Mouse (Mus musculus) NIH3T3 (cell line): ENCODE measurements around the gene Celf2.
A peak's percentile ranks its signal among the peaks of the same experiment; 100 is the strongest.

Source experiments
- DNase-seq: peaks from one replicate; pipeline ENCODE4 v3.0.0-alpha.2; 2012; ENCODE audit warnings: low read depth

Gene Celf2

DNA sequence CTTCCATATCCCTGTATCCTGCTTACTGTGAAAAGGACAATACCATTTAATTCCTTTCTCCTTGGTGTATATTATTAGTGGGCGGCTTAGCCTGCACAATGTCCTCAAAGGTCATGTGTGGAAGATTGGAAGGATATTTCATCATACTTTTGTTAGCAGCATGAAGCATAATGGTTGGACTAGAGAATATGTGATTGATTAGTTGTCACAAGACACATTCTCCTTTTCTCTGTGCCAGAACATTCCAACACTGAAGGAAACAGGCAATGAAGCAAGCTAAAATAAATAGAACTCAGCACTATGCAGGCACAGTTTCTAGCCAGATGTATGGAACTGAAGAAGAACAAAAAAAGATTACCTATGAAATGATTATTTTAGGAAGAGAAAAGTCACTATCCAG is 482.6 kb downstream of the Celf2 start:
- peak; percentile 31 for DNase-seq

DNA sequence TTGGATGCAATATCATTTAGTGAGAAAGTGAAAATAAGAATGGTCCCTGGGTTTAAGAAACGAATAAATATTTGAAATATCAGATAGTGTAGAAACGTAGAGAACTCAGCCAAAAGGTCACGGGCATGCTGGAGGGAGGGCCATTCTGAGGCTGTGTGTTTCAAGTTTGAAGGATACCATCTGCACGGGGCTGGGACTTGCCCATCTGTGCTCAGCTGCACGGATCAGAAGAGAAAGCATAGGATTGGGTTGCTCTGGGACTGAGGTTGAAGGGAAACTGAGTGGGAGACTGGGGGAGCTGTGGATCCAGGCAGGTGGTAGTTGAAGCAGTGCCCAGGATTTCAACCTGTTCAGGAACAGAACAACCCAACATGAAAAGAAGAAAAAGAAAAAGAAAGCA is 483.8 kb downstream of the Celf2 start:
- DNase-seq, result no peak

DNA sequence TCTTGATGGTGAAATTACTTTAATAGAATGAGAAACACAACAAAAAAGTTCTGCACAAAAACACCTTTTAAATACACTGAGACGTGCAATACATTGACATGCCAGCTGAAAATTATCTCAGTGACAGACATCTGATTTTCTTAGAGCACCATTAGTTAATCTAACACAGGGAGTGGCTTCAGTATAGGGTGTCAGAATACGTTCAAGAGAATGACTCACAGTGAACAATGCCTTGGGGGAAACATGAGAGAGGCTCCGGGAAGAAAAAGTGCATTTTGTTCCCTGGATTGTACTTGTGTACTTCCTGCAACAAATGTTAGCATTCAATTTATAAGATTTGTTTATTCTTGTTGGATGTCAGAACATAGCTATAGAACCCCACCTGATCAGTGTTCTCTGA is 487.2 kb downstream of the Celf2 start:
- DNase-seq, result peak; percentile 45

DNA sequence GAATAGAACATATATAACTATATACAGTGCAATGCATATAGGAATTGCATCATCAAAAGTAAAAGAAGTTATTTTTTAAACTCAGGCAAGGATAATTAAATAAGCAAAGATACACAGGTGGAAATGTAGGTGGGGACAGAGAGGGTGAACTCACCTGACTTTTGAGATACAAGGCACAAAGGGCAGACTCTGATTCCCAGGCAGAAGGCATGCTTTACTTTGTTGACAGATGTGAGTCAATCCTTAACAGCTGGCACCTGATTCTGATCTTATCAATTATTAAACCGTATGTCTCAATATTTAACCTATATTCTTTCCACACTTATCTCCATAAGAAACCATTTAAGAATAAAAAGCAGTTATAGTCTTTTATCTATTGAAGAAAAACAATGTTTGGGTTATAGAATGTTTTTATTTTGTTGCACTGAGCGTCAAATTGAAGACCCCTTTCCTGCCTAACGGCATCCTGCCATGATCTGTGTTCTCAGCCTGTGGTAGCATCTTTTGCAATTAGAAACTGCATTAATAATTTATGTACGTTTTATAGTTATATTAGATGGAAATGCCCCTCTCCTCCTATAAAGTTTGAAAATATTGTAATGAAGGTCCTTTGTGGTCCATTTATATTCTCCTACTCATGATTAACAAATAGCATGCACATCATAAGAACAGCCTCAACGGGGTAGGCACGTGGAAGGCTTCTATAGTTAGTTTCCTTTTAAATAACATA is 491.8 kb downstream of the Celf2 start:
- DNase-seq, result no peak

DNA sequence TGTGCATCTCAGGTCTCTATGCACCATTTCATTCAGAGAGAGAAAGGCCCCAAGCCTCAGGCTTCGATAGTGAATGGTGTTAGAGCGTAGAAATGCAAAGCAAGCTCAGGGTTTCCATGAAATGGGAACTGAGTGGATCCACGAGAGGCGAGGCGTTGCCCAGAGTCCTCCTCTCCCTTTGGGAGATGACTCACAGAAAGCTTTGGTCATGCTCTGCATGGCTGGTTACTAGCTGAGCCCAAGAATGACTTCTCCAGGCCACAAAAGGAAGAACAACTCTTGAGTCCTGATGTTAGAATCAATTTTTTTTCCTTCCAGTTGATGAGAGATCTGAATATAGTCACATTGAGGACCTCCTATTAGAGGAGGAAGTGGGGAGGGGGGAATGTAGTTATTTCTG is 496.2 kb downstream of the Celf2 start:
- DNase-seq, result peak; percentile 49

DNA sequence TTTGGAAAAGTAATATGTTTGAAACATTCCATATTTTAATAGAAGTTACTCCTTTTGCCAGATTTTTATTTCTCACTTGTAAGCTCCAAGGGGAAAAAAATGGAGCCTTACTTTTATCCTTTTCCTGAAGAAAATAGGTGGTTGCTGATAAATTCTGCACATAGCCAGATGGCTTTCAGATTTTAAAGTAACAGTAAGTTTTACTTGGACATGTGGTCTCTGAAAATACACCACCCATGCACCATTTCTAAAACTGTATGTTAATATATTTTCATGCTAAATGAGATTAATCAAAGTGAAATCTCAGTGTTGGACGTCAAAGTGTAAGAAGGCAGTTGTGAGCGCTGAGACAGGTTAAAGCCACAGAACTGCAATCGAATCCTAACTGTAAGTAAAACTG is 502.5 kb downstream of the Celf2 start:
- DNase-seq, result no peak

DNA sequence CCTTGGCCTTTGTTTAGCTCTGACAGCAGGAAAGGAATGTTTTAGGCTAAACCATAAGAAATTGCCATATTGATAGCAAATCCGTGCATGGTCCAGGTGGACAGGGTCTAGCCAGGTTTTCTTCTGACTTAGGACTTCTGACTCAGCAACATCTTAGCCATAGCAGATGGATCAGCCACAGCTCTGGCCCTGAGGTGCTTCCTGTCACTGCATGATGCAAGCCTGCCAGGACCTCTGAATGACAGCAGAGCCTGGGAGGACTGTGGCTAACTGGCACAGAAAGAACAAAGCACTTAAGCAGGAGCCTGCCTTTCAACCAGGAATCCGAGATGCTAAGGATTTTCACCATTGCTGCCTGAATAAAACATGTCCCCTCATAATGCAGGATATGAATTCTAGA is 507.4 kb downstream of the Celf2 start:
- DNase-seq, result no peak

DNA sequence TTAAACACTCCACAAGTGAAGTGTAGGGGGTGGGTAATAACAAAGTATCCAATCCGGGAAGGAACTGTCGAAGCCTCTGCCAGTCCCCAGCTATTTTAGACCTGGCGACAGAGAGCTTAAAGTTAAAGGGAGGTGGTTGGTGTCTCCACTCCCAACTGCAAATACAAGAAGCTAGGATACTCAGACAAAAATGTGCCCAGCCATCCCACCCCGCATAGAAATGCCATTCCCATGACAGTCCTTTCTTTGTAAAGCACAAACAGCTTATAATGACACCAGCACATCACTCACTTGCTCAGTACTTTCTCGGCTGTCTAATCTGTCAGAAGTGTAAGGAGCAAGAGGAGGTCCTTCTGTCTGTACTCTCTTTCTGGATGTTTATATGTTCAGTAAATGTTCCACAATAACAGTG is 518.3 kb downstream of the Celf2 start:
- no peak for DNase-seq

DNA sequence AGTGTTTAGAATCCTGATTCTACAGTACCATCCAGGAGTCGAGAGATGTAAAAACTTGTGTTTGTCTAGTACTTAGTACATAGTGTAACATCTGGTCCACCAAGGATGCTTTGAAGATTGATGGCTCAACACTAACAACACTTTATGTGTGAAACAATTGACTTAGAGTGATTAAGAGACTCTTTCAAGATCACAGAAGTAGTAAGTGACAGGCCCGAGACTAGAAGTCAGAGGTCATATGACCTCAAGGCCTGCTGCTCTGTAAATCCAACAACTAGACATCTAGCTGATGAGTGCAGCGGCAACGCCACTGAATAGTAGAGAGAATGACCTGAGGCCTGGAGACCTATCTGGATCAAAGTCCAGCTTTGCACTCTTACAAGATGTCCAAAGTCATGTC is 523.7 kb downstream of the Celf2 start:
- DNase-seq, result no peak

DNA sequence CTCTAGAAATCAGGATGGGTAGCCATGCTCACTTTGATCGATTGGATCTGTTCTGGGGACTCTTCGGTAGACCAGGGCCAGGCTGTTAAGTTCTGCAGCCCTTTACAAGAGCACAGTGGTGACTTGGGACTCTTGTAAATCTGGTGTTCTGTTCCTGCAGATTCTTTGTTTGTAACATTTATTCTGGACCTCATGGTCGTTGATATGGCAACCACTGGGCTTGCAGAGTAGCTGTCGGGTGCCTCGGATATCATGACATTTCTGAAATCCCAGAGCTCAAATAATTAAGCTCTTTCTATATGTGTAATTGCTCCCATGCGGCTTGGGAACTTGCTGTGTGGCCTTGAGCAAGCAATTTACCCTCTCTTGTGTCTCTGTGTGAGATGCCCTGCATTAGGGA is 525.5 kb downstream of the Celf2 start:
- DNase-seq, result no peak

DNA sequence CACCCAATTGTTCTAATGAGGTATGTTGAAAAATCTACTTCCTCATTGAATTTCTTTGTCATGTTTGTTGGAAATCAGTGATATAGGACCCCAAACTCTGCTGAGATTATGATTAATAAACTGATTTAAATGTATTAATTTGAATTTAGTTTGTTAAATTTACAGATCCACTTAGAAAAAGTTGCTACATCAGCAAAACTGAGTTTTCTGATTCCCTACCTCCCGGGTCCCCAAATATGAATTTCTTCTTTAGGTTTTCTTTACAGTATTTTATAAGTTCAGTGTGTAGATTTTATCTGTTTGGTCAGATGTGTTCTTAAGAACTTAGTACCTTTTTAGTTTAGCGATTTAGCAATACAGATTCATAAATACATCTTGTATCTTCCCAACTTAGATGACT is 533.1 kb downstream of the Celf2 start:
- no peak for DNase-seq

DNA sequence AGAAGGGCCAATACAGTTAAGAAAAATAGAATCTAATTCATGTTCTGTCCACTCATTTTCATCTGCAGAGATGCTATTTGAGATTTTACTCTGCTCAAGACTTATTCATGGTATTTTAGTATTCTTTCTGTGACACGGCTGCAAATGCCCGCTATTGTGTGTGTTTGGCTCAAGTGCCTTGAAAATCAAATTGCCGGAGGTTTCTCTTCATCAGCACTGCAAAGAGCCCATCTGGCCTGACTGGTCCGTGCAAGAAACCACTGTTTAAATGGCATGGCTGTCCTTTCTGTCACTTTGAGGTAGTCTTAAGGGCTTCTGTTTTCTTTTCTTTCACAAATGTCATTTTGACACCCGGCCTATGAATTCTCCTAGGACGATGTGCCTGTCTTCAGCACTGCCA is 540.1 kb downstream of the Celf2 start:
- DNase-seq, result no peak

DNA sequence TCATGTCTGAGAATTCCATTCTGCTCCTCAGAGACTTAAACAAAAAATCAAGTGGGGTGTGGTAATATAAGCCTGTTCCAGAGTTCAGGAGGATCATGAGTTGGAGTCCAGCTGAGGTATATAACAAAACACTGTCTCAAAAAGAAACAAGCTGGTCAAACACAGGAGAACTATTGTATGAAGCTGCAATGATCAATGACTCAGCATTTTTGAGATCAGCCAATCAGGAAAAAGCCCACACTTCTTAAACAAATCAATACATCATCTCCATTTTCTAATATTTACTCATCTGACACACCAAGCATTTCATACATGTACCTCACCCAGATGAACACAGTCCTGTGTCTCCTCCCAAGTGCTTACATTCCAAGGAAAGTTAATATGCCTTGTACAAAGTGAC is 544.1 kb downstream of the Celf2 start:
- peak; percentile 15 for DNase-seq

DNA sequence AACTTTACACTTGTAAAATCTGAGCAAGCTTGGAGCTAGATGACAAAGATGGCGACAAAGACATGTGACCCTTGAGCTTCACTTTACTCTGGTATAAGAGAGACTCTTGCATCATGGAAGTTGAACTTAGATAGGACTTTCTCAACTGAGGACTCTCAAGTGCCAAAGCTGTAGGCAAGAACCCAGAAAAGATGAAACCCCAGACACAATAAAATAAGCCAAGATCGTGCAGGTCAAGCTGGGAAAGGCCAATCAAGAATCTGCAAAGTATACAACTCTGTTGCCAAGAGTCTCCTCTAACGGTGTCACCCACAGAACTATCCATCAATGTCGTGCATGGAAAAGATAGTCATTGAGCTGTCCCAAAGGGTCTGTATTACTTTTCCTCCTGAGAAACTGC is 558.7 kb downstream of the Celf2 start:
- no peak for DNase-seq

DNA sequence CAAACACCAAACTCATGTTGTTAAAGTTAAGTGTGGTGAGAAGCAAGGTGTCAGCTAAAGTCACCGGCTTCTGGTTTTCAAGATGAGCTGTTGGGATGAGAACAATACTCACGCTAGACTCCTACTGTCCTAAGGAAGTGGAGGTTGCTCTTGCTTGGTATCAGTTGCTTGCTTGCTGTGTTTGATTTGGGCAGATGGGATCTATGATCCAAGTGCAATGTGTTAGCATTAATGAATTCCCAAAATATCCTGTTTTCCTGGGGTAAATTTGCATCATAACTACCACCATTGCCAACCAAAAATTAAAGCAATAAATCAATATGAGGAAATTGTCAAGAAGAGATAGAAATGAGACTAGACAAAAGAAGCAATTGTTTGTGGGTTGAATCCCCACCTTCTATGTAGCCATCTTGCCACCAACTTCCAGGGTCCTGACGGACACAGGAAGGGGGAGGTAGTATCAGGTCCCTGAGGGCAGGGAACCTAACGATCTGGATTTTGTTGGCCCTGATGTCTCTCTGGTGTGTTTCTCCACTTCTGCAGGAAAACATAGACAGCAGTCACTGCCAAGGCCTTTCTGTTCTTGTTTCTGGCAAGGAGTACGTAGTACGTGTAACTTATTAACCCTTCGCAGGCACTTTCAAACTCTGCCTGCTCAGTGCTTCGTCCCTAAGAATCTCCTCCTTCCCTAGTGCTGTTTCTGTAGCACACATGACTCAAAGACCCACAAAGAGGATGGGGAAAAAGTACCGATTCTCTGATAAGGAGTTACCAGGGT is 563.5 kb downstream of the Celf2 start:
- DNase-seq, result no peak

DNA sequence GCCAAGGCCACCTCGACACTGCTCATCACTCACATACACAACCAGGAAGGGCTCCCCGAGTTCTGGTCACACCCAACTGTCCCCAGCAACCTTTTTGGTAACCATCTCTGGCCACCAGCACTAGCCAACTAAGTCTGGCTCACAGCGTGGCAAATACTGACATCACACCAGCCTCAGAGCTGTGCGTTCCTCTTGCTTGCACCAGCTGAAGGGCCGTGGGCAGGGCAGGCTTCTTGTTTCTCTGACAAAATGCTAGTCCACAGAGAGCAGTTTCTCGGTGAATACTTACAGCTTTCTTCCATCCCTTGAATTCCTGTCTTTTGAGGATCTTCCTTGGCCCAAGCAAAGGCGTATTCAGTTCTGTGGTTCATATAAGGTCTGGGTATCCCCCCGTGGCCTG is 565.7 kb downstream of the Celf2 start:
- DNase-seq, result no peak

DNA sequence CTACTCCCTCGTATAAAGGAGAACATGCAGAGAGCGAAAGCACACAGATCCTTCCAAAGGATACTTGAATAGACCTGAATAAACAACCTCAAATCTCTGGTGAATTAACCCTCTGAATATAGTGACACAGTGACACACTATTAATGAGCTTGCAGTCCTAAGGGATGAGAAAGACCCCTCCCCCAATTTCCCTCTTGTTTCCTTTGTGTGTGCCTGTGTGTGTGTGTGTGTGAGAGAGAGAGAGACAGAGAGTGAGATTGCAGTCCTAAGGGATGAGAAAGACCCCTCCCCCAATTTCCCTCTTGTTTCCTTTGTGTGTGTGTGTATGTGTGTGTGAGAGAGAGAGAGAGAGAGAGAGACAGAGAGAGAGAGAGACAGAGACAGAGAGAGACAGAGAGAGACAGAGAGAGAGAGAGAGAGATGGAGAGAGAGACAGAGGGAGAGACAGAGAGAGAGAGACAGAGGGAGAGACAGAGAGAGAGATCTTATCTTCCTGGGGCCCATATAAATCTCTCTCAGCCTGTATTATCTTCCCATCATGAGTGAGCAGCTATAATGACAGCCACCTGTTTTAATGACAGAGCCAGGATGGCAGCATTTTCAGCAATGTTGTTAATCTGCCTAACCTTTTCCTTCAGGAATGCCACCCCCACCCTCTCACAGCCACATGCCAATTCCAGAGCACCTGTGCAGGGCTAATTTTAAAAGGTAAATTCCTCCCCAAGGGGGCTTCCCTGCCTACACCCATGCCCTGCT is 566.5 kb downstream of the Celf2 start:
- no peak for DNase-seq

DNA sequence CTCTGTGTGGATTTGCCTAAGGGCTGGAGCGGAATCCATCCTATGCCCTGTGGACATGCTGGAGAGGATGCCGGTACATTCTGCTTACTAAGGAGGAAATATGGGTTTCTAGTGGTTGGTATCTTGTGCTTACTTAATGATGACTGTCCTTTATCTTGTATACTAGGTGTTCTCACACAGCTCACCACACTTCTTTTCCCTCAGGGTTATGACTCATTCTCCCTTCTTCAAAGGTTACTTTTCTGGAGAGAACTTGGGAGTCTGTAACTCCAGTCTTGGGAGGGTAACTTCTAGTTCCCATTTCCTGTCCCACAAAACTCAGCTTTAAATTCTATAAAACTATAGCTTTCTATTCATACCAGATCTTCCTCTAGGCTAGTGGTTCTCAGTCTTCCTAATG is 570.2 kb downstream of the Celf2 start:
- DNase-seq, result peak; percentile 22

DNA sequence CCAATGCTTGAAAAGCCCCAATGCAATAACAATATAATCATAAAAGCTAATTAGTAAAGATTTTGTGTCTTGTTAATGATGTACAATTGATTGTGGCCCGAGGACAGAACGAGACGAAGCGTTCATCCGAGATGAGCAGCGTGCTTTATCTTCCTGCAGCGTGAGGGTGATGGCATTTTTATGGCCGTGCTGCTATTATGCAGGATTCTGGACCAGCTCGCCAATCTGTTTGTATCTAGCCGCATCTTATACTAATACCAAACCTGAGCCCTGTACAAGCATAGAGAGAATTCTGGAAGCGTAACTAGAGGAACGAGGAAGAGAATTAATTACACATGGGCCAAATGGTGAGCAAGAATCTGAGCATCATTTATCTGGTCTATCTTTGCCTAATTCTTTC is 576.2 kb downstream of the Celf2 start:
- DNase-seq, result no peak

DNA sequence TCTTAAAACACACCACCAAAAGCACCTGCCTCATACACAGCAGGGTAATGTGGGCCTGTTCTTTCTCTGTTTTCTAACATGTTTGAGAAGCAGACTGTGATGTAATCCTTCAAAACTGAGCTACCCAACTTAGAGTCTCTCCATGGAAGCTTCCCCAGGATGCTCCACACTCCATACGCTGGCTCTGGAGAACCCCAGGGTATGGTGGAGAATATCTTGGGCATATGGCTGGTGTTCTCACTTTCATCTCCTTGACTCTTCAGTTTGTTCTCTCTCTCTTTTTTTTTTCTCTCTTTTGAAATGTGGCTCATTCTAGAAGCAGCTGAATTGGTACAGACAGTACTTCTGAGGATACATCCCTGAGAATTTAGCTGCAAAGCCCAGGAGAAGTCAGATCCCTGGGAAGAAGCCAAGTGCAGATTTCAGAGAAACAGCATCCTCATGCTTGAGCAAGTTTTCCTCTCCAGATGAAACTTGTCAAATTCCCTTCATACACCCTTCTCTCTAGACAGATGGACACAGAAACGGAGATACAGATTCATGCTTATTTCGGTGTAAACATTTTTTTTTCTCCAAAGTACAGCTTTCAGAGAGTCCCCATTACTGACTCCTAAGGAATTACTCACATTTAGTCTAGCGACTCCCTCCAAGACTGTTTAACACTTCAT is 581.5 kb downstream of the Celf2 start:
- no peak for DNase-seq

DNA sequence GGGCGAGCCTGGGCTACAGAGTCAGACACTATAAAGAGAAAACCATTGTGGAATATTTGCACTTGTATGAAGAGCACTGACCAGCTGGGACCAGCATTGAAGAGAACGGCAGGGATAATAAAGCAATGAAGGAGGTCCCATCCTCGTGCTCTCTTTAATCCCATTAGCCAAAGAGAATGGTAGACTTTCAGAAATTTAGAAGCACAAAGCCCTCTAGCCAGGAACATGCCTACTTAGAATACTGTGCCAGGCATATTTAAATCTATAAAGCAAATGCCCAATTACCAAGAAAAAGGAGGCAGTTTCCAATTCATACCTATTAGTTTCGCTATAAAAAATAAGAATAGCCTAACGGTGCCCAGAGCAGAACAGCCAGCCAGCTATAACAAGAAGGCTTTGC is 583.9 kb downstream of the Celf2 start:
- no peak for DNase-seq

DNA sequence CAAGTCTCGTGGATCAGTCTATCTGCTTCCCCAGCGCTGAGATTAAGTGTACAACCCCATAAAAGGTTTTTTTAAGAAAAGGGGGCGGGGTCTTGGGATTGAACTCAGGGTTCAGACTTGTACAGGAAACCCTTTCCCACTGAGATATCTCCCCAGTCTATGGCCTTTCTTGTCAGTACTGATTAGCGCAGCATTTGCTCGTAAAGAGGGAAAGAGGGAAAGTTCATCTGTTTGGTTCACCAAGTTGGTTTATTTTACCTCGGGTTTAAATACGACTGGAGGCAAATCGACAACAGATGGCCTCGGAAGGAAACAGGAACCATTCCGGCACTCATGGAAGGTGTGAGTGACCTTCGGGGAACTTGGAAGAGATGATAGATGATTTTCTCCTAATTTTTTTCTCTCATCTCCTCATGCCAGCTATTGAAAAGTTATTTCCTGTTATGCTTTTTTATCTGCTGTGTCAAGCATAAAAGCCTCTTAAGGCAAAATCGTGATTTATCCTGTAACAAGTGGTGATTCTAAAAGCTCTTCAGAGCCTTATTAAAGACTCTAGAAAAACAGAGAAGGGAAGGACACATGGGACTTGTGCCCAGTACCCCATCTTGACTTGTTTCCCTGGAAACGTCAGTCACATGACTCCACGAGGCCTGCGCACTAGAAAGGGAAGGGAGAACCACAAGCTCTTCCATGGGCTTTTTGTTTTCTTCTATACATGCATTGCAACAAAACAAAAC is 585.5 kb downstream of the Celf2 start:
- DNase-seq, result no peak
